Mouse (Mus musculus): ENCODE data around the gene Zfp804a.

Zfp804a gene

DNA sequence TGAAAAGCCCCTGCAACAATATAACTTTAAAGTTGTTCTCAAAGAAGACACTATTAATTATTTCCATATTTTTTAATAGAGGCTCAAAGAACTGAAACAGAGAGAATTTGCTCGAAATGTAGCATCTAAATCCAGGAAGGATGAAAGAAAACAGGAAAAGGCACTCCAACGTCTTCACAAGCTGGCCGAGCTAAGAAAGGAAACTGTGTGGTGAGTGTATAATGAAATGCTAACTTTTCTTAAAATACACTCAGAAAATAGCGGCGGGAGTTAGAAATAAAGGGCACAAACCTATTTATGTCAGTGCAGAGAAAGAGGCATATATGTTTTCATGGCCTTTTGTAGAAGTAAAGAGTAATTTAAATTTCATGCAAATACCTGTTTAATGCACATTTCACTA, 200.4 kb downstream of the Zfp804a start:
- DNase-seq (ENCODE audit: low spot score), result no peak

DNA sequence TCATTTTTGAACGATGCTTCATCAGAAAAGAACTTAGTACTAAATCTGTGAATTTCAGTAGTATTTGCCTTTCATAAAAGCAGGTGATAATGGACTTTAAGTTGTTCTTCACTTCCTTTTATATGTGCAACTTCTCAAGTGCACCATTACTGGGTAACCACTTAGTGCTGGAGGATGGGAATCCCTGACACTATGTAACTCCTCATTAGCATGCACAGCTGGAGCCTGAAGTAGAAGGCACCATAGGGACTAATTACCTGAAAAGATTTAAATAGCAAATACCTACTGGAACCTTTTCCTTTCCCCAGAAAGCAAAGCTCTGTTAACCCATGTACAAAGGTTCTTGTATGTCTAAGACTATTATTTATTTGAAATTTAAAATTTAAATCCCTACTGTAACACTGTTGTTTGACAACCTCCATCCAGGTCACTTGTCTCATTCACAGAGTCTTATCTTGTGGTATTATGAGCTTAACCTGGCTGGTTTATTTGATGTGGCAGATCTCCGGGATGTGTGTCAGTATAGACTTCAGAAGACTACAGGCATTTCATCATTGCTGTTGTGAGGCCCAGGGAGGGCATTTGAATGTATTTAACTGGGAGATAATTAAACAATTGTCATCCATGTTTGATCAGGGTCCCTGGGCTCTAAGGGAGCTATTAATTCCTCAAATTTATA, 229.7 kb downstream of the Zfp804a start:
- DNase-seq (ENCODE audit: low spot score), result no peak

DNA sequence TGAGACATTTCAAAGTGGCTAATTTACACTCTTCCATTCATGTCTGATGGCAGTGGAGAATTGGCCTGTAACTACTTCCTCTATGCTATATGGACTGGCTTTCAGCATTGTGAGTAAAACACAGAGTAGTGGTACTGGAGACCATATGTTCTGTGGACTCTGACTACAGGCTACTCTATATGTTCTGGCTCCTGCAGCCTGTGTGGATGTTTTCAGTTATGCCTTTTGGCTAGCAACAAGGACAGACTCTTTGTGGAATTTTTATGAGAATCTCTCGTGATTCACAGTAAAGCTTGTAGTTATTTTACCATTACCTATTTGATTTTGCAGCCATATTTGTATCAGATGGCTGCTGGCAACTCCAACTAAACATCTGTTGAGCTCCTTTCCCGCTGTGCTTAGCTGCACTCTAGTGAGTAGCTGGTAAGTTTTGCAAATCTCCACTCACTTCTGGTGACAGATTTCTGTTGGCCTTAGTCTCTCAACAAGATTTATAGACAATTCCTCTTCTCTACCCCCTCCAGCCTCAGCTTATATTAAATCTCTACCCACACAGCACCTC, 242.0 kb downstream of the Zfp804a start:
- DNase-seq (ENCODE audit: low spot score), result no peak
